Mouse (Mus musculus): Measurements from ENCODE around the gene Cdk2ap2. TPM values are rescaled to one million over a fixed set of nuclear protein-coding genes. Genes with fewer than 3 reads are reported as not detected.
"Not testable (repeated sequence)": the region's sequence is repeated elsewhere in the genome, so short reads cannot be mapped to it uniquely, and the experiment has no call there.

The Cdk2ap2 gene
- total RNA-seq, 2 experiments from 2014 or later, result 31.8 to 35.3 TPM

DNA sequence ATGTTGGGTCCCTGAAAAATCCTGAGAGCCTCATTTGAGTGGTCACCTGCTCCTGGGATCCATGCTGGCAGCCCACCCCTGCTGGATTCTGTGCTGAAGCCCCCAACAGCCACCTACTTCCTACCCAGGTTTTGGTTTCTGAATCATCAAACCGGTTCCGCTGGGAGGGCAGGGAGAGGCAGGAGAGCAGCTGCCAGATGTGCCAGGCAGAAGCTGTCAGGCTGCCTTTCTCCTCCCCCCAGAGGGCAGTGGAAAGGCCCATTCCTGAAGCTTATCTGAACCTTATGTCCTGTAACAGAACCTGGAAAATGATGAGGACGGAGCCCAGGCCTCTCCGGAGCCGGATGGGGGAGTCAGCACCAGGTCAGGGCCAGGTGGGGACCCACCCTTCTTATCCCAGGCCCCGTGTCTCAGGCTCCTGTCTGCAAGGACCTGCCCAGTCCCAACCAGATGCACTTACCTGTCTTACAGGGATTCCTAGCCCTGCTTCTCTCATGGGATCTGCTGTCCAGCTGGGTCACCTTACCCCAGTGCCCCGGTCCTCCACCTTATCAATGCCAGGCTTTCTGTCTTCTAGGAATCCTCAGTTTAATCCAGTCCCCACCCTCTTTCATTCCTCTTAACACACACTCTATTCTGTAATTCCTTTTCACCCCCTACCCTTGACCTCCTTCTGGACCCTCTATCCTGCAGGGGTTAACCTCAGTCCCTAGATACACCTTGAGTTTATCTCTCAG, 29.9 kb downstream of the Cdk2ap2 start:
- no peak for DNase-seq (ENCODE audit: low spot score in 2 of 2)
- intact Hi-C loops (cut with DNase I), result loop anchor here (2.0 to 5.0 kb wide), 3 partner anchors 36 to 100 kb away; partner anchors contain the start of genes Rad9a and Rps6kb2

DNA sequence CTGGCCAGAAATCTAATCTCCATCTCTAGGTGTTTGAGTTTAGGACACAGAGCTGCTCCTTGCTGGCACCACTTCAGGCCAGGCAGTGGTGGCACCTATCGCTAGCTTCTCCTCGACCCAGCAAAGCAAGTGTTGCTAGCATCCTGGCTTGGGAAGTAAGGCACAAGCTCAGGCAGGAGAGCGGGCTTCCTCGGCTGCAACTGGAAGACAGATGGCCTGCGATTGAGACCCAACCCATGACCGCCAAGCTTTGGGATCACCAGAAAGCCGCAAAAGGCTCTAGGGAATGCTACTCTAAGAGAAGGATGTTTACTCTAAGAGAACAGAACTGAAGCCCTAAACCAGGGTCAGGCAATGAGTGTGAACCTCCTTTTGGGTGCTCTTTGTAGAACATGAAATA, 32.5 kb downstream of the Cdk2ap2 start:
- intact Hi-C loops (cut with DNase I), result loop anchor here (5.0 kb wide), 2 partner anchors 73 to 98 kb away; partner anchors contain the start of gene Rad9a

DNA sequence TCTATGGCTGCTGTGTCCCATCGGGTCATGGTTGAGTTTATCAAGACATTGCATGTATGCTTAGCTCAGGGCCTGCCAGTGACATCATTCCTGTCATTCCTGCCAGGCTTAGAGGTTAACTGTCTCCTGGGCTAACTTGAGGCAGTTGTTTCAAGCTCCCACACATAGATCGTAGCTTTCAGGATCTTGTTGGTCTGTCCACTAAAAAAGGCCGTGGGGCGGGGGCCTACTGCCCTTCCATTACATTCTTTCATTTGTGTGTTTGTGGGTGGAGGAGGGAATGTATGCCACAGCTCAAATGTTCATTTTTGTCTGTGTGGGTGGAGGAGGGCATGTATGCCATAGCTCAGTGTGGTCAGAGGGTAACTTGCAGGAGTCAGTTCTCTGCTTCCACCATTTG, 33.1 kb downstream of the Cdk2ap2 start:
- intact Hi-C loops (cut with DNase I), result loop anchor here (2.0 kb wide), 1 partner anchor 17 kb away; no protein-coding TSS in a partner anchor
- no peak for DNase-seq (ENCODE audit: low spot score in 2 of 2)

More for the DNA sequence above, 32.5 kb downstream of the Cdk2ap2 start:
- no peak for DNase-seq (ENCODE audit: low spot score in 2 of 2)

DNA sequence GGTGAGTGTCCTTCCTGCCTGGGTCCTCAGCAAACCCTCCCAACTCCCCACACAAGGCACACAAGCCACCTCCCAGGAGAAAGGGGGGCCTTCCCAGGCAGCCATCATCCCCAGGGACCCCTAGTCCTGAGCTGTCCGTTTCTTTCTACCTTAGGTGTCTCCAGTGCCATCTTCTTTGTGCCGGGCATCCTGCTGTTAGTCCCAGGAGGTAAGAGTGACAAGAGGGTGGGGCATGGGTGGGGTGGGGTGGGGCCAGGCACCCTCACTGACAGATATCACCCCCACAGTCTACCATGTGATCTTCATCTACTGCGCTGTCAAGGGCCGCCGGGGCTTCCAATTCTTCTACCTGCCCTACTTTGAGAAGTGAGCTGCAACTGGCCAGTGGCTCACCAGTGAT, 34.1 kb downstream of the Cdk2ap2 start:
- no peak for DNase-seq (ENCODE audit: low spot score in 2 of 2)
- intact Hi-C loops (cut with DNase I), result loop anchor here (2.0 kb wide), 1 partner anchor 16 kb away; no protein-coding TSS in a partner anchor

DNA sequence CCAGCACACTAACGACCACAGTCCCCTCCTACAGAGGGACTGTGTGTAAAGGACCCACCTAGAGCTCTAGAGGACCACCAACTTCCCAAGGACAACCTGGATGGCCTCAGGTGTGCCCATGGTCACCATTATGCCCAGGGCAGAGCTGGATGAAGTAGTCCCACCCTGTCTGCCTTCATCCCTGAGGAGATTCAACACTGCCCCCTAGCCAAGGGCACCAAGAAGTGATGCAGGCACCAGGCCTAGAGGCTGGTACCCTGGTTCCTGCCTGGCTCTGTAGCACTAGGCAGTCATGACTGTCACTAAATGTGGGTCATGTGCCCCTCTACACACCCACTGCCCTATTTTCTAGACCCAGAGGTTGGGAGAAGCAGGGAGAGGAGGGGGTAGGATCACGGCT, 34.8 kb downstream of the Cdk2ap2 start:
- no peak for DNase-seq (ENCODE audit: low spot score in 2 of 2)
- intact Hi-C loops (cut with DNase I), result loop anchor here (2.0 kb wide), 1 partner anchor 15 kb away; no protein-coding TSS in a partner anchor

DNA sequence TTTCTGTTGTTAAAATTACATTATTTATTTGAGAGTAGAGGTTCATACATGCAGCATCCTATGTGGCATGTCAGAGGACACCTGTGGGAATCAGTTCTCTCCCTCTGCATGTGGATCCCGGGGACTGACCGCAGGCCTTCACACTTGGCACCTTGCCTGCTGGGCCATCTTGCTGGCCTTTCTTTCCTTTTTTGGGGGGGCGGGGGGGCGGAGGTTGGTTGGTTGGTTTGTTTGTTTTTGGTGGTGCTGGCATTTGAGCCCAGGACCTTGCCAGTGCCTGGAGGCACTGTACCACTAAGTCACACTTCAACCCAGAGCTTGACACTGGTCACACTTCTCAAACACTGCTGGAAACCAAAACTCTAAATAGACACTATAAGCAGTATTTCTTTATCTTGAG, 37.4 kb downstream of the Cdk2ap2 start:
- no peak for DNase-seq (ENCODE audit: low spot score in 2 of 2)
- intact Hi-C loops (cut with DNase I), result no loop called here

DNA sequence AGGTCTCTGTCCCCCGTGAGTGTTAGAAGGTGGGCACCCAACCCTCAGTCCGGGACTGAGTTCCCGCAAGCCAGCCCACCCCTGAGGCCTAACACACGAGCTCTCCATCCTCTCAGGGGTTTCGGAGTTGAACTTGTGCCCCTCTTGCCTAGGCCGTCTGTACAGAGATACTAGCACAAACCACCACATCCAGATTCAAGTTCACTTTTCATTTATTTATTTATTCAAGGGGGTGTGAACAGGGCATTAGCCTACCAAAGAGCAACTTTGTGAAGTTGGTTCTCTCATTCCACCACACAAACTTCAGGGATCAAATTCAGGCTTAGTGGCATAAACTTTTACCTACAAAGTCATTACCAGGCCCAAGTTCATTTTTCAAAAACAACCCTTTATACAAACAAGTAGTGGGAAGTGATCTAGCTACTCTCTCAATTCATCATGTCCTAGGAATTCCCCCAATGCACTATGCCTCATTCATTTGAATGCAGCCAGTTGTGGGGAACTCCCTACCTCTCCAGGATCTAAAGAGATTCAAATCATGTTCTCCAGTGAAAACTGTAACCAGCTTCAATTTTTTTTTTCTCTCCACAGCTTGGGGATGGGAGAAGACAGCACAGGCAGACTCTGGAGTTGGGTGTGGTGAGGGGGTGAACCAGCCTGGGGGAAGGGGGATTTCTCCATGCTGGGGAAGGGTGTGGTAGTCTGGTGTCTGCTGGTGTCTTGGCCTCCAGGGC, 38.4 kb downstream of the Cdk2ap2 start:
- DNase-seq (ENCODE audit: low spot score in 2 of 2); intact Hi-C loops (cut with DNase I): not testable (repeated sequence)

DNA sequence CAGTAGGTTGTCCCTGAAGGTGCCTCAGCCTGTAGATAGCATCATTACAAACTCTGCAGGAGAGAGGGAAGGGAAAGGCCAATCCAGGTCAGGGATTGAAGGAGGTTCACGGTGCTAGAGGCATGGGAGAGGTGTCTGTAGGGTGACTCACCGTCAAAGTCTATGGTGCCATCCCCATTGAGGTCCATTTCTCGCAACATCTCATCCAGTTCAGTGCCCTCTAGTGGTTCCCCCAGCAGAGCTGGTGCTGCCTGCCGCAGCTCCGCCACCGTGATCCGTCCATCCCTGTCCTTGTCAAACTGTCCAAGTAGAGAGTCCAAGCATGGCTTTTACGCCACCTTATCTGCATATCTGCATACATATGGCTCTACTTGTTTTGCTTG, 39.0 kb downstream of the Cdk2ap2 start:
- not testable (repeated sequence) for DNase-seq (ENCODE audit: low spot score in 2 of 2)
- intact Hi-C loops (cut with DNase I), result loop anchor here (2.0 kb wide), 1 partner anchor 117 kb away; no protein-coding TSS in a partner anchor

DNA sequence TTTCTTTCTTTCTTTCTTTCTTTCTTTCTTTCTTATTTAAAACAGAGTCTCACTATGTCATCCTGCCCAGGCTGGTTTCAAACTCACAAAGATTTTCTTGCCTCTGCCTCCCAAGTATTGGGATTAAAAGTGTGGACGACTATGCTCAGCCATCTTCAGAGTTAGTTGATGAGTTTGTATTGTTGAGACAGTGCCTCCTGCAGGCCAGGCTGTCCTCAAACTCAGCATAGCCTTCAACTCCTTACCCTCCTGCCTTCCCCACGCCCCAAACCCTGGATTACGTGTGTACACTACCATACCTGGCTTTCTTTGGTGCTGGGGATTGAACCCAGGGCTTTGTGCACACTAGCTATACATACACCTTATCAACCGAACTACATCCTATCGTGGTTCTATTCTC, 39.5 kb downstream of the Cdk2ap2 start:
- no peak for DNase-seq (ENCODE audit: low spot score in 2 of 2)
- intact Hi-C loops (cut with DNase I), result loop anchor here (2.0 kb wide), 1 partner anchor 118 kb away; no protein-coding TSS in a partner anchor

DNA sequence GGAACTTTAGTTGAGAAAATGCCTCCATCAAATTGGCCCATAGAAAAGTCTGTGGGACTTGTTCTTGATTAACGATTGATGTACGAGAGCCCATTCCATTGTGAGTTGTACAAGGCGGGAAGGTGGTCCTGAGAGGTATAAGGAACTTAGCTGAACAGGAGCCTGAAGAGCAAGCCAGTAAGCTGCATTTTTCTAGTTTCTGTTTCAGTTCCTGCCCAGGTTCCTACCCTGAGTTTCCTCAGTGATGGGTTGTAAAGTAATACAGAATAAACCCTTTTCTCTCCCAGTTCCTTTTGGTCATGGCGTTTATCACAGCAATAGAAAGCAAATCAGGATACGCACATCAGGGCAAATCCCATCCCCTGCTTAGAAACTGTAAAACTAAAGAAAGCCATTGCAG, 40.9 kb downstream of the Cdk2ap2 start:
- no peak for DNase-seq (ENCODE audit: low spot score in 2 of 2)
- intact Hi-C loops (cut with DNase I), result loop anchor here (2.0 kb wide), 1 partner anchor 119 kb away; no protein-coding TSS in a partner anchor

DNA sequence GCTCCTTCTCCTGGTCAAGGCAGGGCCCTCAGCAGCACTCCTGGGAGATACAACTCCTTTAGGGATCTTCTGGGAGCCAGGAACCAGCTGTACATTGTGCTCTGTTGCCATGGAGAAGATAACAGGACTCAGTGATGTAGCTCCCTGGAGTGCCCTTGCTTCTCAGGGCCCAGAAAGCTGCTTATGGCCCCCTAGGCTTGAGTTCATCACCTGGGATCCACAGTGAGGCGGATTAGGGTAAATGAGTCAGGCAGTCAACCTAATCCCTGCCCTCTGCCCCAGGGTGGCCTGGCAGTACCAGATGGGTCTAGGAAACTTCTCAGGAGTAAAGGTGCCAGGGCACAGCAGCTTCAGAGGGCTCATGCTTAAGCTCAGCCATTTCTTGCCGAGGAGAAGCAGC, 42.5 kb downstream of the Cdk2ap2 start, which contains the start of gene Gpr152:
Gene Gpr152, plus strand, starts transcription at position 342 of the 400 bp plus-strand sequence.
- DNase-seq (ENCODE audit: low spot score in 2 of 2), result no peak
- intact Hi-C loops (cut with DNase I), result no loop called here

DNA sequence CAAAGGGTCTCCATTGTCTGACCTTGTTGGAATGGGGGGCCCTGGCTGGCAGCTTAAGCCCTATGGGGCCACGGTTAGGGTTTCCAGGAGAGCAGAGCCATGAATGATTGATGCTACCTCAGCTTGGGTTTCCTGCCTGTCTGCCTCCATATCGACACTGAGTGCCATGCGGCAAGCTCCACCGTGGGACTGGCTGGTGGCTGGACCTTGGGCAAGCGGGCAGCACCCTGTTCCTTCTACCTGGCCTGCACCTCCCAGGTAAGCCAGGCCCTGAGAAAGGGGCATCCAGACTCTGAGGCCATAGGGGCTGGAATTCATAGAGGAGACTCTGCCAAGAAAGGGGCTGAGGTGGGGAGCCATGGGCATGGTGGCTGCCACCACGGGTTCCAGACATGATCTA, 43.2 kb downstream of the Cdk2ap2 start:
- no peak for DNase-seq (ENCODE audit: low spot score in 2 of 2)
- intact Hi-C loops (cut with DNase I), result no loop called here

DNA sequence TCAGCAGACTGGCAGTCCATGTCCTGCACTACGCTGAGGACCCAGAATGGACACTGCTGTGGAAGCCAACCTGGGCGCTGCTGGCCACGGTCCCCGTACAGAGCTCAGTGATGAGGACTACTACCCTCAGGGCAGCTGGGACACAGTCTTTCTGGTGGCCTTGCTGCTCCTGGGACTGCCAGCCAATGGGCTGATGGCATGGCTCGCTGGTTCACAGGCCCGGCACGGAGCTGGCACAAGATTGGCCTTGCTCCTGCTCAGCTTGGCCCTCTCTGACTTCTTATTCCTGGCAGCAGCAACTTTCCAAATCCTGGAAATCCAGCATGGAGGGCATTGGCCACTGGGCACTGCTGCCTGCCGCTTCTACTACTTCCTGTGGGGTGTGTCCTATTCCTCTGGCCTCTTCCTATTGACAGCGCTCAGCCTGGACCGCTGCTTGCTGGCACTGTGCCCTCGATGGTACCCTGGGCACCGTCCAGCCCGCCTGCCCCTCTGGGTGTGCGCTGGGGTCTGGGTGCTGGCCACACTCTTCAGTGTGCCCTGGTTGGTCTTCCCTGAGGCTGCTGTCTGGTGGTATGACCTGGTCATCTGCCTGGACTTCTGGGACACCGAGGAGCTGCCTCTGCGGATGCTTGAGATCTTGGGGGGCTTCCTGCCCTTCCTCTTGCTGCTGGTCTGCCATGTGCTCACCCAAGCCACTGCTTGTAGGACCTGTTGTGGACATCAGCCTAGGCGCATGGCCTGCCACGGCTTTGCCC, 45.6 kb downstream of the Cdk2ap2 start:
- DNase-seq (ENCODE audit: low spot score in 2 of 2), result no peak
- intact Hi-C loops (cut with DNase I), result no loop called here

DNA sequence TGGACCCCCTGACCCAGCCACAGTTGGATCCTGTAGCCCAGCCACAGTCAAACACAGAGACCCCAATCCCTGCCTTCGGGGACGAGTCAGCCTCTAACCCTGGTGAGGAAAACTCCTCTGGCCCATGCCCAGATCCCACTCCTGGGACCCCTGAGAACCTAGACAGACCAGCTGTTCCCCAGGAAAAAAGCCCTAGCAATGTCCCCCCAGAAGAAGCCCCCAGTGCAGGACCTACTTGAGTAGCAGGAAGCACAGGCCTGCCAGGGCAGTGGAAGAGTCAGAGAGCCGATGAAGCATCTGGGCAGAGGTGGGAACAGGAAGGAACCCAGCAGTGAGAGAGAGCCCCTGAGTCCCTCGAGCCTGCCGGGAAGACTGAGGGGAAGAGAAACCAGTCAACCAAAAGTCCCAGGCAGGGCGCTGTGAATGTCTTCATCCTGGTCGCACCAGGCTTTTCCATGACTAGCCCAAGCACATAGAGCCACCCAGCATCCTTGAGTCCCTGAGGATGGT, 46.8 kb downstream of the Cdk2ap2 start, which contains the start of gene Cabp4:
Gene Cabp4, minus strand, starts transcription at position 275 of the 510 bp plus-strand sequence.
- intact Hi-C loops (cut with DNase I), result no loop called here
- DNase-seq (ENCODE audit: low spot score in 2 of 2), result no peak

DNA sequence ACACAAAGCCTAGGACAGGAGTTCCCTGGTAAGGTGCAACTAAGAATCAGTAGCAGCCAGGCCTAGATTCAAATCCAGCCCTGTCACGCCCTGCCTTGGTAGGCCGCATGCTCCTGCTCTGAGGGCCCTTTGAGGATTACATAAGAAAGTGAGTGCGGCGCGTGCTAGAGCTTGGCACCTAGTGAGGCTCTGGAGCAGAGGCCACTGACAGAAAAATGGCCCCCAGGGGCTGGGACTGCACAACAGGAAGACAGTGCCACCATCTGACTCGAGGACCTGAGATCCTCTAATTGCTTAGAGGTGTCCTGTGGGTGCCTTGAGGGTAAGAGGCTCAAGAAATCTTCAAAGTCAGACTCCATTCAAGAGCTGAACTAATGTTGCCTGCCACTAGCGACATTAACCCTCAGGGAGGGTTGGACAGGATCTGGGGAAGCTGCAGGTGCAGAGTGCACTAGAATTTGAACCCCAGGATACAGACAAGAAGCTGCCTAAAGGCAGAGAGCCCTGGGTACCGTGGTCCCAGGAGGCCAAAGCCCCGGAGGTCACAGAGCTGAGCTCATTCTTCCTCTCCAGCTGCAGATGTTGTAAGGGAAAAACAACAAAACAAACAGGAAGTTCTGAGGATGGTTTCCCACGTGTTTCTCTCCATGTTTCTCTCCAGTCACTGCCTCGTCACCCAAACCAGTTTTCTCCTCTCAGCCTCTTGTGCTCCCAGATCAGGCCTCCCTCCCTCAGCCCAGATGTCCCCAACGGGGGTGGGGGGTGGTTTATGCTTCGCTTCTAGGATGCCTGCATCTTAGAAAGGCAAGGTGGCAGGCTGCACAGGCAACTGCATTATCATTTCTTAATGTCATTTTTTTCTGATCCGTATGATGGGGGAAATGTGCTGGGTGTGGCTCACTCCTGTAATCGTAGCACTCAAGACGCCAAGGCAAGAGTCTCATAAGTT, 47.8 kb downstream of the Cdk2ap2 start:
- DNase-seq (ENCODE audit: low spot score in 2 of 2), result no peak
- intact Hi-C loops (cut with DNase I), result no loop called here

DNA sequence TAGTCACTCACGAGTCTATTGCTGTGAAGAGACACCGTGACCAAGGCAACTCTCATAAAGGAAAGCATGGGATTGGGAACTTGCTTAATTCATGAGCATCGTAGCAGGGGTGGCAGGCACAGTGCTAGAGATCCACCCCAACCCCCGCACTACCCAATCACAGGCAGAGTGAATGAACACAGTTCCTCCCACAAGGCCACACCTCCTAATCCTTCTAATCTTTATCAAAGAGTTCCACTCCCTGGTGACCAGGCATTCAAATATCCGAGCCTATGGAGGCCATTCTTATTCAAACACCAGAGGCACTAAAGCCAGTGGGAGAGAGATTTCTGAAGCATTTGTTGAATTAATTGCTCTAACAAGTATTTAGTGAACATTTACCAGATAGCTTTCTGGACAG, 49.0 kb downstream of the Cdk2ap2 start:
- DNase-seq (ENCODE audit: low spot score in 2 of 2), result no peak
- intact Hi-C loops (cut with DNase I), result loop anchor here (2.0 kb wide), 1 partner anchor 15 kb away; no protein-coding TSS in a partner anchor

DNA sequence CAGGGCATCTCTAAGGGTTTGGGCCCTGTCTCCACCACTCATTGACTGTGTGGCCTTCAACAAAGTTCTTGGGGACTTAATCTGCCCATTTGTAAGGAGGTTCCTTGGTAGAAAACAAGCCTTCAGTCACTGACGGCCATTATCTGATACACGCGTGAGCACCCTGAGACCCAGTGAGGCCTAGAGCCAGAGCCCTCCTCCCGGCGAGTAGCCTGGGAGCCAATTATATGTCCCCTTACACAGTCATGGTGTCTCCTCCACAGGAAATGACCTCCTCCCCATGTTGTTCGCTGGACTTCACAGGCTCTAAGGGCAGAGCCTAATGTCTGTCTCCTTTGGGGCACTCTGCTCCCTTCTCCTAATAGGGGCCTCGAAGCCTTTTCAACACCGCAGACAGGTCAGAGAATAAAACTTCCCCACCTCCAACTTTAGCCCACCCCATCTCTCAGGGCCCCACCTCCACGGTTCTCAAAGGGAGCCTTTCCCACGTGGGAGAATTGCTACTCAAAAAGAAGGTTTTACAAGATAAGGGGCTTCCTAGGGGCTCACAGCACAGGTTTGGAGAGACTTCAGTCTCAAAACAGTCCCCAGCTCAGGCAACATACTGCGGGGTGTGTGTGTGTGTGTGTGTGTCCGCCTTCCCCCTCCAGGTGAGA, 49.5 kb downstream of the Cdk2ap2 start:
- no peak for DNase-seq (ENCODE audit: low spot score in 2 of 2)
- intact Hi-C loops (cut with DNase I), result loop anchor here (2.0 kb wide), 1 partner anchor 16 kb away; no protein-coding TSS in a partner anchor

DNA sequence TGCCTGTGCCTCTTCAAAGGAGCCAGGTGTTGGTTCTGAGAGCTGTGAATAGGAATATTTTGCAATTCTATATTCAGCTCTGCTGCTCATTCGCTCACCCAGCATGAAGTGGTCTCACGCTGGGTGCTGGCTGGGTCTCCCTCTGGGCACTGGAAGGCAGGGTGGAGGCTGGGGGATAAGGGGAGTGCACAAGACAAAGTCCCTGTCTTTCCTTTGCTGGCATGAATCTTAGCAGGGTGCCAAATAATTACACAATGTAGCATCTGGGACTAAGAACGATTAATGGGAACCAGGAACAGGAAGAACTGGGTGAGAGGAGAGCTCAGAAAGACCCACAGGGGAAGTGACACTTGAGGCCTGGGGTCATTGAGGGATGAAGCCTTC, 50.0 kb downstream of the Cdk2ap2 start:
- no peak for DNase-seq (ENCODE audit: low spot score in 2 of 2)
- intact Hi-C loops (cut with DNase I), result loop anchor here (2.0 kb wide), 1 partner anchor 16 kb away; no protein-coding TSS in a partner anchor
